Mouse (Mus musculus): Measurements from ENCODE around the gene Fgf10.

Fgf10 gene

DNA sequence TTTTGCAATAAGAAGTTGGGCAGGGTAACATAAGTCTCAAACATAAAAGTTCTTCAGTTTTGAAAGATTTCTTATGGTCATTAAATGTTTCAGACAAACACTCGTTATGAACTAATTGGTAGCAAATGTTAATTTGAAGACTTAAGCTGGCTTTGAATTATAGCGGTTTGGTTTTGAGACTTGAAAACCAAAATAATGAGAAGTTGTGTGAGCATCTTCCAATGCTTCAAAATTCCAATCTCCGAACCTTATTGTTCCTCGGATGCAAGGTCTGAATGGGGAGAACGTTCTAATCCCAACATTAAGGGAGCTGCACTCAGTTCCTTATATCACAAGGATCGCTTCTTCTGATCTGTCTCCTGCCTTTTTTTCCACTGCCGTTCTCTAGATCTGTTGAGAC is at the start of gene Fgf10:
Gene Fgf10, plus strand, starts transcription at position 301 of the 400 bp plus-strand sequence.
- no peak for DNase-seq (ENCODE audit: low spot score)

DNA sequence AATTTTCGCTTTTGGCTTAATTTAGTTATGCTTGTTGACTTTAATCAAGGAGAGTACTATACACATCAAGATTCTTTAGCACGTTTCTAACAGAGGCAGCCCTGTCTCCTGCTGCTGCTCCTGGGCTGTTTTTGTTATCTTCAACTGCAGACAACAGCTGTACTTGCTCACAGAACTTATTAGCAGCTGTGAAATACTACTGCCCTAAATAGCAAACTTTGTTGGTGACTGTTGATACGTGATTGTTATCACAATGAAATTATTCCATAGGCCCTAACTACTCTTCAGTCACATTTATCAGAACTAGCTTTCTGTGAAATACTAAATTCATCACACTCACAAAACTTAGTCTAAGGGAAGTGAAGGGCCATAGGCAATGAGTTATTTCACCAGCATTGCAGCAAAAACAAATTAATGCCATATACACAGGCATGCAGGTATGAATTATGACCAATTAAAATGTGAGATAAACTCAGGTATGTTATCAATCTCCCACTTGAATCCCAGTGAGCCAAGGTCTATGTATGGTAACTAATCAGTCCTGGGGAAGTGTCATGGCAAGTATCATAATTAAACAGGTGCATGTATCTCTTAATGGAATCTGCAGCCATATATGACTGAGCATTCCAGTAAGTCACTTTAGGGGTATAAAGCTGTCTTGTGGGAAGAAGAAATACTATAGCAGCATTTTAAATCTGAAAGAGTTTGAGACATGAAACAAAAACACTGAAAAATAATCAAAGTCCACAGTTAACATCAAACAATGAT is 39.7 kb upstream of the Fgf10 start:
- DNase-seq (ENCODE audit: low spot score), result no peak

DNA sequence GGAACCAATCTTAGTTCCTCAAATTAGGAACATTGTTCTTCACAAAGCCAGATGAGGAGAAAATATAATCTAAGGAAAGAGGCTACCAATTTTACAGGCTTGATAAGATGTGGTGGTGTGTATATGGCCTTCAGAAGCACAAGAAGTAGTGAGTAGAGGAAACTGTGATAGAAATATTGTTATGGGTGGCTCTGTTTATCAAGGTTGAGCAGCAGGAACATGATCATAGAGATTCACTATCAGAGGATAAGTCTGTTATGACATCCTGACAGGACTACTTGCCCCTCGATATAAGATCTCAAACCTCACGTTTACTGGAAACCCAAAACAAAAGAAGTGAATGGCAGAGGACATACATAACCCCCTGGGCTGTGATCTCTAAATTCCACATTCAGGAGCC is 38.1 kb upstream of the Fgf10 start:
- no peak for DNase-seq (ENCODE audit: low spot score)

DNA sequence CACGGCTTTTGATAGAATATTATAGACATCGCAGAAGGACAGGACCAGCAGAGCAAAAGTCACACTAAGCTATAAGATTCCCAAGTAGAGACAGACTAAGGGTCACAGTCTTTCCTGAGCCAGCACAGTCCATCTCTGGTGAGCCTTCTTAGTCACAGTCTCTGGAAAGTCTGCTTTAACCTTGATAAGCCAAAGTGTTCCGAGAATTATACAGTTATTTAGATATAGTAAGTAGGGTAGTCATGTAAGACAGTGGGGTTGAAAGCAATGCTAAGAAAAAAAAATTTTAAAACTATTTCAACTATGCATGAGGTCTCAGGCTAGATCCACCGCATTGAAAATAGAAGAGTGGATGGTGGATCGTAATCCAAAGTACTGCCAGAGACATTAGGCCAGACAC is 33.5 kb upstream of the Fgf10 start:
- no peak for DNase-seq (ENCODE audit: low spot score)

DNA sequence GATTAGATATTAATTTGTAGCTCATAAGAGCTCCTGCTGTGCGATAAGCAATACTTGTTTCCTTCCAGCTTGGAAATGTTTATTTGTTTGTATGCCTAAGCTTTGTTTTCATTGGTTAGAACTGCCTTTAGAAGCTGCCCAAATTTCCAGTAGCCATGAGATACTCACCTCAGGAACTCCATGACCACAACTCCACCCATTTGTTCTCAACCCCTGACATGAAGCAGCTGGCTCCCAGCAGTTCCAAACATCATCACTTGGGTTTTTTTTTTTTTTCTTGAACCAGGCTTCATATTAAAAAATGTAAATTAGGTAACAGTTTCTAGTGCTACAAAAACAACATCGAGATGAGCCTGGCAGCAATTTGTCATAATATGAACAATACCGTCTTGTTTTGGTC is 27.0 kb upstream of the Fgf10 start:
- no peak for DNase-seq (ENCODE audit: low spot score)

DNA sequence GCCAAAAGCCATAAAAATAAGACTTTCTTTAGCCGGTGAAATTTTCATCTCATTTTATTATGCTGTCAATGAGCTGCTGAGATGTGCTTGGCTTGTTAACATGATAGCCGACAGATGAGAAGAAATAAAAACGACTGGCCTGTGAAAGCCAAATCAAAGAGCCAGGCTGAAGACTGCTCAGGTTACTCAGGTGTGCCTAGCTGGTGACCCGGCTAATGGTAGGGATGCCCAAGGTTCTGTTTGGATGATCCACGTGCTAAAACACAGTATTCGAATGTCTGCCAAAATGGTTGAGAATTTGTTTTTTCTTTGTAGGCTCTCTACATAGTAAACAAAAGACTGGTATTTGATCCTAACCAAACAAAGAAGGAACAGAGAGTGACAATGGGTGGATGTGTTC is 26.5 kb upstream of the Fgf10 start:
- no peak for DNase-seq (ENCODE audit: low spot score)

DNA sequence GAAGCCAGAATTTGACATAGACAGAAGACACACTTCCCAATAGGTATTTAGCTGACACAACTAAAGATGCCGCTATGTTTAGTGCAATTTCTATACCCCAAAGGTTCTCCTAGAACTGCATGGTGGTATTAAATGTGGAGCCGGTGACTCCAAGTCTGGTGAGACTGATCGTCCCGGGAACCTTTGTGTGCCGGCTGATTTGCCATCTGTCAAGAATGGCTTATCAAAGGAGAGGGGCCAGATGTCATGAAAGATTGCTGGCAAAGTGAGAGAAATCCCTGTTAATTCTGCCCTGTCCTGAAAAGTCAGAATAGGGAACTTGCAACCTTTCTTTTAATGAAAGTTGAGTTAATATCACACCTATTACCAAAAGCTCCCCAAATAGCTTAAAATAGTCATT is 12.6 kb upstream of the Fgf10 start:
- DNase-seq (ENCODE audit: low spot score), result no peak

DNA sequence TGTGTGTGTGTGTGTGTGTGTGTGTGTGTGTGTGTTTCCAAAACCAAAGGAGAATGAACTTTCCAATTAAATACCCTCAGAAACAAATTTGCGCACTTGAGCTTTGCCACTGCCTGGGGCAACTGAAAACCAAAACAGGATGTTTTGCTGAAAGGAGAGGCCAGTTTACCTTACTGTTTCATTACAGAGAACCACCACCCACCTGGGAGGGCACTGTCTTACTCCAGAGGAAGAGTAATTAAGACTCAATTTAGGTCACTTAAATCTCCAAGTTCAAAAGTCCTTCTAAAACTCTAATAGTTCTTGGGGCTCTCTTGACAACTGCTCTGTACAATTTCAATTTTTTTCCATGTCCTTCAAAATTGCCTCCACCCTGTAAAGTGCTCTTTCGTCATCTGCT is 11.6 kb upstream of the Fgf10 start:
- no peak for DNase-seq (ENCODE audit: low spot score)

DNA sequence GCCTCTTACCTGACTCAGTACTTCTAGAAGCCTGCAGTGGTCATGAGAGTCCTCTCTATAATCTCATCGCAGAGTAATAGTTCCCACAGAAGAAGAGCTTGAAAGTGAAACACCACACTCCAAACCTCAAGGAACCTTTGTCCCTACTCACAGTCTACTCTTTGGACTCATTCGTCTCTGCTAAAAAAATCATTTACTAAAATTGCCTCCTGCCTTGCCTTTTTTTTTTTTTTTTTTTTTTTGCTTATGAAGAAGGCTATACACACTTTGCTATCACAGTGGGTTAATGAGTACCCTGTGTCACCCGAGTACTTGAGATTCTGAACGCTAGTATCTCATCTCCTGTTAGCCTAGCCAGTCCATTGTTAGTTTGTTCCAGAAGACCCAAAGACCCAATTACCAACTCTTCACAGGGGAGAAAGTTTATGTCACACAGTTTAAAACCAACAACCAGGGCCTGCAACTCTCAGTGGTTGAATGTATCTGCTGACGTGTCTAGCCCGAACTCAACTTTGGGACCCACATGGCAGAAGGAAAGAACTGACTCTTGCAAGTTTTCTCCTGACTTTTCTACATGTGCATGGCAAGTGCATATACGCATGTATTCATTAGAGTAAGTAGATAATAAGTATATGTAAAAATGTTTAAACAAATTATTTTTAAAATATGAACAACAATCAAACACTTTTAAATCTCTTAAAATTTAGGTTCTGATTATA is 10.8 kb upstream of the Fgf10 start:
- no peak for DNase-seq (ENCODE audit: low spot score)

DNA sequence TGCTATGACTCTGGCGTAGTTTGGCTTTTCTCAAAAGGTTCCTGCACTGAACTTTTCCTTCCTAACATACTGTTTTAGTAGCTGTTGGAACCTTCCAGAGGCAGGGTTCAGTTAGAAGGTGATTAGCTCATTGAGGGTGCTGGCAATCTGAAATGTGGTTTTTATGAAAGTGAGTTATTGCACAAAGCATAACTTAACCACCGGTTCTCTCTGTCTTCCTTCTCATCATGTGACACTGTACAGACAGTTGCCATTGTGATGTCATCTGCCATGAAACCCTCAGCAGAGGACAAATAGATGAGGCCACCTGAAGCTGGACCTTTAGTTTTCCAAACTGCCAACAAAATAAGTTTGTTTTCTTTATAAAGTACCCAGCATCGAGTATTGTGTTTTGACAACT is 7.9 kb upstream of the Fgf10 start:
- no peak for DNase-seq (ENCODE audit: low spot score)

DNA sequence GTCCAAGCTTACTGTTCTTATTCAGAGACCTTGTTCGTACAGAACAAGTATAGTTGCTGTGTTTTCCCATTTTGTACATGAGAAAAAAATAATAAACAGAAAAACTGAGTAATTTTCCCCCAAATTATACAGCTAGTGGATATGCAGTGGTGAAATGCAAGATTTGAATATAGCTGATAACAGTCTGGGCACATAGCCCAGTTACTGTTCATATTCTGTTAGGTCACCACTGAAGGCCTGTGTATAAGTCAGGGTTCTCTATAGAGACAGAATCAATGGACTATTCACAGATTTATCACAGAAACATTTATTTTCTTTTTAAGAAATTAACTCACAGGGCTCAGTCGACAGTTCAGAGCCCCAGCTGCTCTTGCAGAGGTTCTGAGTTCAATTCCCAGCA is 4.7 kb upstream of the Fgf10 start:
- DNase-seq (ENCODE audit: low spot score), result no peak

DNA sequence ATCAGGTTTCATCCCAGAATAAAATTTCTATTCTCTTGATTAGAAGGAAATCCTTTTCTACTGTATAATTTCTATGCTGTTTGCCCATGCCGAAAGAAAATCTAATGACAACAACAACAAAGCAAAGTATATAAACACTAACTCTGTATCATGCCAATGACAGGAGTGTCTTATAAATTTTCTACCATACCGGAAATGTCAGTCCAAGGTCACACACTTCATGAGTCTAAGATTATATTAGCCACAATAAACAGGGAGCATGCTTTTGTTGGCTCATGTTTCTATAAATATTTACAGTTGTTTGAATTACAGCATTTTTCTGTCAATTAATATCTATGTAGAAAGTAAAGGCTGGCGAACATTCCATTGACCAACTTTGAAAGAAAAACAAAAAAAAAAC is 9.6 kb downstream of the Fgf10 start:
- no peak for DNase-seq (ENCODE audit: low spot score)

DNA sequence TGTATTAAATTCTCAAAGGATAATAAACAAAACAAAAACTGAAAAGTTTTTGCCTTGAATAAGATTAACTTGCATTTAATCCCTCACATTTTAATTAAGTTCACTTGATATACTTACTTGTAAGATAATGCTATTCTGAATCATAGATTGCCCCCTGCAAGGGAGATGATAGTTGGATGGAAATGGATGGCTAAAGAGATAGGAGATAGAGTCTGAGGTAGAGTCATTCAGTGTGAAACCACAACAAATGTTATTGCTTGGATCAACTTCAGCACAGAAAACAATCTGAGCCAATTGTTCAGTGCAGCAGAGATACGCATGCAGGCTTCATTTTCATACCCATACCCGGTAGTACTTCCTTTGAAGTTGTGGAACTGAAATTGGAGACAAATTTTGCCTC is 23.5 kb downstream of the Fgf10 start:
- DNase-seq (ENCODE audit: low spot score), result no peak

DNA sequence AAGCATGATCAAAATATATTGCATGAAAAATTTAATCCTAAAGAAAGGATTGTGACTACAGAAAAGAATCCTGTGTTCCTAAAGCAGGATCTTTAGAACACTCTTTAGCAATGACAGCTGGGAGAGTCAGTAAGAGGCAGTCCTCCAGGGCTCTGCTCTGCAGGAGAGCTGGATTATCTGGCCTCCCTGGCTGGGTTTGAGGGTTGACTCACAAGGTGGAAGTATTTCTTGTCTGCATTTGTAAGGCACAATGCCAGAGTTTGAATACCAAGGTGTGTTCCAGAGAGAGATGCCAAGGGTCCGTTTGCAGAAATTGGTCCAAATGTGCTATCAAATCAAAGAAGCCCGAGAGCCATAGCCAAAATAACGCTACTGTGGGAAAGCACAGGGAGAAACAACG is 25.5 kb downstream of the Fgf10 start:
- no peak for DNase-seq (ENCODE audit: low spot score)

DNA sequence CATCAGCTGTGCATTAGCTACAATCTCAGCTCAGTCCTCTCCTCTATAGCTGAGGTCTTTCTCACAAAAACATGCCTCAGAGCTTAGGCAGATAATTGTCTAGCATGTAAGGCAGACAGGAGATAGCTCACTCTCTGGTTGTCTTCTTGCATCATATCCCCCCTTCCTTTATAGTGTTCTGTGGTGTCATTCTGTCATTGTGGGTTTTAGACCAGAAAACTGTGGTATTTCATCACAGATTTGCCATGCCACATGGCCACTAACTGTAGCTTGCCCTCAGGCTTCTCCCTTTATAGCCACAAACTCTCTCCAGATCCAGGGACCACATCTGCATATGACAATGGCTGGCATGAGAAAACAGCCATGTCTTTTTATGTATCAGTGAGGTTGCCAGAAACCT is 34.1 kb downstream of the Fgf10 start:
- no peak for DNase-seq (ENCODE audit: low spot score)

DNA sequence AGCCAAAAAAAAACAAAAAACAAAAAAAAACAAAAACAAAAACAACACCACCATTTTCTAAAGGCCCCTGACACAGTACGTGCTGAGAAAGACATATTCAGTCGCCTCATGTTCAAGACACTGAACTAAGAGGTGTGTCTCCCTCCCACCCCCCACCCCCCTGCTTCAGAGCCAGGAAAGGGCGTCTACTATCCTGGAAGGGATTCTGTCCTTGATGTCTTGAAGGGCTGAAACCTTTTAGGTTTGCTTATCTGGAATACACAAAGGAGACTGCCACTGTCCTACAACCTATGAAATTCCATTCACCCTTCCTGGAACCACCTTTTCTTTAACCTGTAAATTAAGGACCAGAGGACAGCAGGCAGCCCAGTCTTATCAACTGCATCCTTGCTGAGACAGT is 36.1 kb downstream of the Fgf10 start:
- DNase-seq (ENCODE audit: low spot score), result no peak

DNA sequence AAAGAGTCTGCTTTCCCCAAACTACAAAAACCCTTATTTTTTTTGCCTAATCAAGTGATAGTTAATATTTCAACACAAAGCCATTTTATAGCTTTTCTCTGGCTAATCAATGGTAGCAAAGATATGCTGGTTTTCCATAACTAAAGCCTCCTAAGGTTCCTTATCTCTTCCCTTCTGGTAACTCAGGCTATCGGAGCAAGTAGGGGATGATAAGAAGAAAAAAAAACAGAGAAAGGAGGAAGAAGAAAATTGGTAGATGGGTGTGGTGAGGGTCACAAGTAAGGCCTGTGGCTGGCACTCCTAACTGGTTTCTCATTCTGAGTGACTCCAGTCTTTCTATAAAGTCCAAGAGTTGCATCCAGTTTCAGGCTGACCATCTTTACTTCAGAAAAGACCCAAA is 40.3 kb downstream of the Fgf10 start:
- no peak for DNase-seq (ENCODE audit: low spot score)

DNA sequence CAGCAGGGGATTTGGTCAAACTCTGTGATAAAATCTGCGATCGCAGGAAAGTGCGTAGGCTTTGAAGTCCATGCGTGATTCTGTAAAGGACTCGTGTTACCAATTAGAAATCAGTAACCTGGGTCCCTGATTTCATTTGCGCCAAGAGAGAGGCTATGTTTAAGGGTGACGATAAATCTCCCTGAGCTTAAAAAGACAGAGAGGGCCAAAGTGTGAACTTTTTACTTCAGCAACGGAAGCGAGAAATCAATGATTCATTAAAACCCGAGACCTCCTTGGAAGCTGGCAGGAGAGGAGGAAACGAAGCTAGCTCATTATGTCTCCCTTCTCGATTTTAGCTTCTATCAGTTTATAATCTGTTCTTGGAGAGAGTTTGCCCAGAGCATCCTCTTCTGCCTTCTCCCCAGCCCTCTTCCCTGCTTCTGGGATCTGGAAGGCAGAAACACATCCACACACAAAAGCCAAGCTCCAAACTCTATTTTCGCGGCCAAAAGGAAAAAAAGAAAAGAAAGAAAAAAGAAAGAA is 44.1 kb downstream of the Fgf10 start:
- no peak for DNase-seq (ENCODE audit: low spot score)

DNA sequence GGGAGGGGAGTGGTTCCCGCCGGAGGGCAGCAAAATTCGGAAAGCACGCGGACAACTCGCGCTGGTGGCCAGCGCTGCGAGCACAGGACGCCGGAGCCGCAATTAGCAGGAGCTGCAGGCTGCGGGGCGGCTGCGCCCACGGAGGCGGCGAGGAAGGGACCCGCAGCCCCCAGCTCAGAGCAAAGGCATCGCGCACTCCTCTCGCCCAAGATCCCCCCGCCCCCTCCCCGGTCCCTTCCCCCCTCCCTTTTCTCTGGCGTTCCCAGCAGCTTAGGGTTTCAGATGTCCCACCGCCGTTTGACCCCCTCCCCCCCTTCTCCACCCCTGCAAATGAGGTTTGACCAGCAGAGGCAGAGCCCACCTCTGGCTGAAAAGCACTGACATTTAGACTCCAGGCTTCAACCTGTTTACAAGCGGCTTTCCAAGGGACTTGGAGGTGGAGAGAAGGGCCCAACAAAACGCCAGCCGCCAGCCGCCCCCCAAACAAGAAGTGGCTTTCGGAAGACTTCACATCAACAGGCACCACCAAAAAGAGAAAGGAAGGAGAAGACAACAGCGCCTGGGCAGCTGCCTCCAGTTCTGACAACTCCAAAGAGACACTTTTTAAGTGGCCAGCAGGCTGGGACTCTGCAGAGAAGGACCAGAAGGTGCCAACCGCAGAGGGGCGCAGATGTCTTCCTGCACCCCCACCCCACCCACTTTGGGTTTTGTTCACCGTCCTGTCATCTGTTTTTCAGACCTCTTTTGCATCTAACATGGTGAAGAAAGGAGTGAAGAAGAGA is 44.9 kb downstream of the Fgf10 start:
- DNase-seq (ENCODE audit: low spot score), result peak; percentile 49

DNA sequence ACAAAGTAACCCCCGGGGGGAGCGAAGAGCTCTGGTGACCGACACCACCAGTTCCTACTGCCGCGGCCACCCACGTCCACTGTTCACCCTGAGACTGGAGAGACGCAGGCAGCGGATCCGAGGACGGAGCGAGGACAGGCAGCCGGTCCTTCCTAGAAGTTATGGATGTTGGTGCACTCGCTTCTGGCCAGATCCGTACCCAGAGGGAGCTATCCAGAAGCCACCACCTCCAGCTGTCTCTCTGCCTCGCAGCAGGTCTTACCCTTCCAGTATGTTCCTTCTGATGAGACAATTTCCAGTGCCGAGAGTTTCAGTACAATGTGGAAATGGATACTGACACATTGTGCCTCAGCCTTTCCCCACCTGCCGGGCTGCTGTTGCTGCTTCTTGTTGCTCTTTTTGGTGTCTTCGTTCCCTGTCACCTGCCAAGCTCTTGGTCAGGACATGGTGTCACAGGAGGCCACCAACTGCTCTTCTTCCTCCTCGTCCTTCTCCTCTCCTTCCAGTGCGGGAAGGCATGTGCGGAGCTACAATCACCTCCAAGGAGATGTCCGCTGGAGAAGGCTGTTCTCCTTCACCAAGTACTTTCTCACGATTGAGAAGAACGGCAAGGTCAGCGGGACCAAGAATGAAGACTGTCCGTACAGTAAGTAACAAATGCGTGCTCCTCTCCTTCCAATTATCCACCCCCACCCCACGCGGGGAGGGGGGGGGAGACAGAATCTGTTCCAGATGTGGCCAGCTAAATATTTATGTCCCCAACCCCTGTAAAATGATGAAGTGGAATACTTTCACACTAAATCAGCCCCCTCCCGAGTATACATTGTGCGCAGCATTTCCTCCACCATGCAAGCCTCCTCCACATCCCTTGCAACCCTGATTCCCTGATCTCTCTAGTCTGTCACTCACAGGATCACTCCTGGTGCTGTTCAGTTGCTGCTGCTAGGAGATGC is 45.8 kb downstream of the Fgf10 start:
- peak; percentile 44 for DNase-seq (ENCODE audit: low spot score)

DNA sequence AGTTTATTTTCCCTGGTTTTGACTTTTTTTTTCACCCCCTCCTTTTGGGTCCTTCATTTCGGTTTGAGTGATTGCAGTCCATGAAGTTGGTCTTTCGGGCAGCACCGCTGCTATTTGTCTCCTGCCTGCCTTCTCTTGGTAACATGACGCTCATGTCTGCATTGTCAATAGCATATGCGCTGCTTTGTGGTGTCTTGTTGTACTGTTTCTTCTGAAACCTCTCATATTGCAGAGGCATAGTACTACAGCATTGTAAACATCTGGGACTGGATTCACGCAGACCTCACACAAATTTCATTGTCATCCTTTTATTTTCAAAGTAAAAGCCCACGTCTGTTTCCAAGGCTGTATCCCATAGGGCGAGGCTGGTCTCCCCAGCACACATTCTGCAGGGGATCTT is 46.7 kb downstream of the Fgf10 start:
- no peak for DNase-seq (ENCODE audit: low spot score)

DNA sequence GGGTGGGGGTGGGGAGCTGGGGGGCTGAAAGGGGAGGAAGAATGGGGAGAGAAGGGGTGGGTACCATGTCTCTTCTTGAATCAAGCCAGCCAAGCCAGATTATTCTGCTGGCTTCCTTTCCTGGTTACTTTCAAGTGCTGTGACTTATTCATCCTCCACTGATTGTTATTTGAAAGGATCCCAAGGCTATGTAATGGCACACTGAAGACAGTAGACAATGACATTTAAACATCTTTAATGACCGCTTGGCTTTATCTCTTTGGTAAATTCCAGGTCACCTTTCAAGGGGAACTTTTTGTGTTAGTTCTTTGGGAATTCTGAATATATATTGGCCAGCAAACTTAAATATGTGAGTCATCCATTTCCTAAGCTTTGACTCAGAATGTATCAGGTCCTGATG is 47.1 kb downstream of the Fgf10 start:
- DNase-seq (ENCODE audit: low spot score), result no peak
